Mouse (Mus musculus): ENCODE results near the gene Fgfr4. TPM values are rescaled to one million over a fixed set of nuclear protein-coding genes. Genes with fewer than 3 reads are reported as not detected.

Gene Fgfr4
- total RNA-seq (2023): not detected

DNA sequence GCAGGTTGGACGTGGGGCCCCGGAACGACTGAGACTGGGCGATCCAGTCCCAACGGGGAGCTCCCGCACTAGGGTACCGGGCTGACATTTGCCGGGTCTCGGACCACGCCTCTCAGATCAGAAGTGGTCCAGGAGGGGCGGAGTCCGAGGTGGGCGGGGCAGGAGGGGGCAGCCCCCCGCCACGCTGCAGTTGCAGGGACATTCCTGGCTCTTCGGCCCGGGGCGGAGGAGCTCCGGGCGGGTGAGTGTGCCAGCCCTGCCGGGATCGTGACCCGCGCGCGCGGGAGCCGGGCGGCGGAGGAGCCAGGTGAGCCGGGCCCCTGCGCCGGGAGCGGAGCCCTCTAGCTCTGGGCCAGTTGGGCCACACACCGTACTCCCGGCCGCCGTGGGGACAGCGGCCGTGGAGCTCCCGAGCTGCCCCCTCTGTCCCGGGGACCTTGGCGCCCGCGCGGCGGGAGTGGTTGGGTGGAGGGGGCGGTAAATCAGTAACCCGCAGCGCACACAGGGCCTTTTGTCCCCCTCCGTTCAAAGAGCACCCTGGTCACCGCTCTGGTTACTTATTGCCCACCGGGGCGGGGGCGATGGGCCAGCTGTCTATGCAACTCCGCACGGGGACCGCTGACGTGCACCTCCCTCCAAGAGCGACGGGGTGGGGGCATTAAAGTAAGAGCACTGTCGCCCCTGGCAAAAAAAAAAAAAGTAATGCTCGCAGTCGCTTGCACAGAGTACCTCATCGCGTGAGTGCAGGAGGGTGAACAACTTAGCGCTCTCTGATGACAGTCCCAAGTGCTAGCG lies at the start of gene Fgfr4:
Gene Fgfr4 (plus strand): TSS at position 20 of the 795 bp plus-strand sequence.

DNA sequence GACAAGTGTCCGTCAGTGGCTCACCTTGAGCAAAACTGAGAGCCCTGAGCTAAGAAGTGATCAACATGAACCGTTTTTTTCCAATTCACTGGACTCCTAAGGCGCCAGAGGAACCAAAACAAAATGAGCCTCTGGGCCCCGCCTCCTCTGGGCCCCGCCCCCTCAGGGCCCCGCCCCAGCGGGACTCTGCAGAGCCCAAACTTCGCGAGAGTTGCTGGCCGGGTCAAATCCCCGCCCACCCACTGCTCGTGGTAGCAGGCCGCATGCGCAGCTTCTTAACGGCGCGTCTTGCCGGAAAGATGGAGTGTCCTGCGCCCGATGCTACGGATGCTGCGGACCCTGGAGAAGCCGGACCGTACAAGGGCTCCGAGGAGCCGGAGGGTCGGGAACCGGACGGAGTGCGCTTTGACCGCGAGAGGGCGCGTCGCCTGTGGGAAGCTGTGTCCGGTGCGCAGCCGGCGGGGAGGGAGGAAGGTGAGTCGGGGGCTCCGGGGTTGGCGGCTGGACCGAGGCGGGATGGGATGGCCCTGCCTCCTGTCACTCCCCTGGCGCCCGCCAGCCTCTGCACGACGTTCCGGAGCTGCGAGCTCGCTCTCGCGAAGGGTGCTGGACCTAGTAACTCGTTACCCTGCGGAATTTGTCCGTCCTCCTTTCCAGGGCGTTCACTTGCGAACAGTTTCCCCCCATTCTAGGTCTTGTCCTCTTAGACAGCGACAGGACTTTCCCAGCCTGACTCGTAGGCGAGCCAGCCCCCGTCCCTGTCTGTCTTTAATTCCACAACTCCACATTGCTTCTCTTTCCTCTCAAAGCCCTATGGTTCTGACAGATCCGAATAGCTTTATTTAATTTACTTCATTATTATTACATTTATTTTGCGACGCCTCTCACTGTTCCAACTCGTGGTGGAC lies 47.1 kb upstream of the Fgfr4 start, which contains the start of gene Zfp346:
Gene Zfp346 (plus strand): TSS at position 267 of the 908 bp plus-strand sequence.

DNA sequence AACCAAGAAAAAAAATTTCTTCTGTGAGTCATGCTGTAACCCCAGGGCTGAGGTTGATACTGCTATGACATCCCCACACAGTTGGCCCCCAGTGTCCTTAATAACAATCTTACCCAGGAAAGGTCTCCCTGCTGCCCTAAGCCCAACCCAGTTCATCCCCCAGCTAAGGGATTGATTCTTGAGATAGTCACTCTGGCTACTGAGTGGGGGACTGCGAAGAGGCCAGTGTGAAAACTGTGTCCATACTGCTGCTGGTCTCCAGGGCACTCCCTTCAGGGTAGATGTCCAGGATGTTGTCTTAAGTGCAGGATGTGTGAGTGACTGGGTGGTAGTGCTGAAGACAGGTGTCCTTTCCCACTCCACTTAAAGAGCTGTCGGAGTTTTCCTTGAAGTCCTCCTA lies 19.0 kb upstream of the Fgfr4 start, which contains the start of gene Gm17617:
Gene Gm17617 (minus strand): TSS at position 101 of the 400 bp plus-strand sequence.

GRCm38 (mm10) chr13:55209649-55210192 lies 57.3 kb downstream of the Fgfr4 start, which contains the start of gene Nsd1:
Gene Nsd1 (plus strand): TSS chr13:55209782.

Other genes with a start within 250 kb of the Fgfr4 start
- under 1 TPM in 1 of 2 experiments, not detected in 1; 0.20 TPM for gene Unc5a, start 203.2 kb upstream of the Fgfr4 start, total RNA-seq (2023)
- gene Hk3, start 131.3 kb upstream of the Fgfr4 start, total RNA-seq (2023): 100 to 1,000 TPM; 388 to 393 TPM
- gene Uimc1, start 52.3 kb upstream of the Fgfr4 start, total RNA-seq (2023): 10 to 100 TPM; 38.8 to 41.7 TPM
- 10 to 100 TPM in 1 of 2 experiments, 1 to 10 TPM in 1; 9.2 to 11.9 TPM for gene Zfp346, start 47.3 kb upstream of the Fgfr4 start, total RNA-seq (2023)
- gene Gm17617, start 19.1 kb upstream of the Fgfr4 start, total RNA-seq (2023): not detected
- gene Nsd1, start 57.1 kb downstream of the Fgfr4 start, total RNA-seq (2023): 100 to 1,000 TPM in 1 of 2 experiments, 10 to 100 TPM in 1; 92.1 to 115 TPM
- 100 to 1,000 TPM; 202 to 217 TPM for gene Prelid1, start 167.9 kb downstream of the Fgfr4 start, total RNA-seq (2023)
- gene Rab24, start 169.3 kb downstream of the Fgfr4 start, total RNA-seq (2023): 10 to 100 TPM; 71.5 to 92.3 TPM
- gene Mxd3, start 177.2 kb downstream of the Fgfr4 start, total RNA-seq (2023): 10 to 100 TPM; 18.4 to 20.5 TPM
- gene Lman2, start 210.1 kb downstream of the Fgfr4 start, total RNA-seq (2023): 10 to 100 TPM; 78.0 to 83.3 TPM
- gene Rgs14, start 217.1 kb downstream of the Fgfr4 start, total RNA-seq (2023): 100 to 1,000 TPM in 1 of 2 experiments, 10 to 100 TPM in 1; 92.7 to 109 TPM
- gene Slc34a1, start 245.5 kb downstream of the Fgfr4 start, total RNA-seq (2023): not detected

Data from neutrophil, adult 83 days (primary cell).